Mouse (Mus musculus) embryonic facial prominence, embryonic 14.5 days (tissue): Measurements from ENCODE around the gene Tnrc18. TPM values are rescaled to one million over a fixed set of nuclear protein-coding genes. Genes with fewer than 3 reads are reported as not detected.

Source experiments
- ATAC-seq: fragments of 200-750 bp; cut with Nextera tagmentation; 2 replicates; pipeline ENCODE4 v1.8.0; 2017; ENCODE audit warnings: low read depth, moderate number of reproducible peaks, moderate TSS enrichment
- DNase-seq: peaks from one replicate; pipeline ENCODE4 v3.0.0-alpha.2; 2015; ENCODE audit warnings: low spot score
- H3K27ac ChIP-seq: fragments of 300-500 bp; sonication (generic); replicated peaks from 2 replicates; pipeline ENCODE4 v1.5.1; 2014; ENCODE audit warnings: low read depth, mild to moderate bottlenecking, low read length, moderate library complexity
- H3K27me3 ChIP-seq: fragments of 300-500 bp; sonication (generic); replicated peaks from 2 replicates; pipeline ENCODE4 v1.6.1; 2014; ENCODE audit warnings: low read length; ENCODE audit not compliant: control insufficient read depth, insufficient read depth
- H3K36me3 ChIP-seq: fragments of 300-500 bp; sonication (generic); 2 replicates; pipeline ENCODE4 v1.6.1; 2014; ENCODE audit warnings: low read length, mixed read lengths; ENCODE audit not compliant: control insufficient read depth, insufficient read depth
- H3K4me1 ChIP-seq: fragments of 300-500 bp; sonication (generic); 2 replicates; pipeline ENCODE4 v1.6.1; 2014; ENCODE audit warnings: antibody characterized with exemption, low read length; ENCODE audit not compliant: control insufficient read depth, insufficient read depth
- H3K4me2 ChIP-seq: fragments of 300-500 bp; sonication (generic); 2 replicates; pipeline ENCODE4 v1.6.1; 2014; ENCODE audit warnings: low read depth, mild to moderate bottlenecking, low read length, moderate library complexity, mixed read lengths
- H3K4me3 ChIP-seq: fragments of 300-500 bp; sonication (generic); 2 replicates; pipeline ENCODE4 v1.5.1; 2014; ENCODE audit warnings: low read depth, mild to moderate bottlenecking, low read length
- H3K9ac ChIP-seq: fragments of 300-500 bp; sonication (generic); 2 replicates; pipeline ENCODE4 v1.6.1; 2014; ENCODE audit warnings: low read depth, mild to moderate bottlenecking, low read length, moderate library complexity, mixed read lengths
- H3K9me3 ChIP-seq: fragments of 300-500 bp; sonication (generic); 2 replicates; pipeline ENCODE4 v1.6.1; 2016; ENCODE audit warnings: low read length; ENCODE audit not compliant: control insufficient read depth
- WGBS: fragments of 180-500 bp; shearing (Covaris S2); extraction: QIAGEN DNeasy Blood & Tissue Kit; methylation state at CpG from one replicate; pipeline ENCODE4 v1.1.7; 2014; 5-methylcytosine and 5-hydroxymethylcytosine counted together
- polyA plus RNA-seq: library from polyadenylated mRNA; unstranded; fragments of >200 nt; fragmentation: Nextera tagmentation; extraction: Ambion mirVana; gene quantifications from 2 replicates; pipeline ENCODE4 v1.2.1, GENCODE M21; 2014

Tnrc18 gene
- polyA plus RNA-seq, 1 experiment from 2014 or later, result 32.9 TPM

- no peak overlapping the region for H3K4me2 ChIP-seq
- H3K4me3 ChIP-seq, result no peak overlapping the region
- 62% methylated on average over 10 of the region's 13 CpGs for WGBS
- H3K4me1 ChIP-seq, result no peaks in the 10 kb centered on the region
- DNase-seq (peak; percentile 20), ATAC-seq (peak; percentile 24; the same call in 1 of the 2 replicates)
- H3K9ac ChIP-seq, result no peak overlapping the region
- peaks cover 96% of the 10 kb centered on the region for H3K36me3 ChIP-seq
- 0 out of 2 replicates have a peak overlapping the region, but pooled peaks have one; percentile 39 for H3K27ac ChIP-seq
- H3K27me3 ChIP-seq, result no peaks in the 10 kb centered on the region
- no peaks in the 10 kb centered on the region for H3K9me3 ChIP-seq
These were observed 65.2 kb downstream of the Tnrc18 start for GRCm38 (mm10) chr5:142752241-142752640.

GRCm38 (mm10) chr5:142750173-142750572, 67.3 kb downstream of the Tnrc18 start:
- no peak overlapping the region for H3K9ac ChIP-seq
- 92% methylated on average over 11 of the region's 11 CpGs for WGBS

GRCm38 (mm10) chr5:142747026-142747629, 70.3 kb downstream of the Tnrc18 start:
- no peaks in the 10 kb centered on the region for H3K4me1 ChIP-seq
- no peak overlapping the region for H3K4me2 ChIP-seq
- no peak overlapping the region for H3K4me3 ChIP-seq
- DNase-seq (no peak), ATAC-seq (no peak)
- H3K27ac ChIP-seq, result peak overlapping the region; percentile 6; the same call in 1 of the 2 replicates
- peaks cover 93% of the 10 kb centered on the region for H3K36me3 ChIP-seq
- H3K9ac ChIP-seq, result no peak overlapping the region
- WGBS, result 78% methylated on average over 12 of the region's 12 CpGs
- H3K27me3 ChIP-seq, result no peaks in the 10 kb centered on the region
- no peaks in the 10 kb centered on the region for H3K9me3 ChIP-seq

More at GRCm38 (mm10) chr5:142750173-142750572, 67.3 kb downstream of the Tnrc18 start:
- Histone ChIP-seq H3K27me3 (no peaks in the 10 kb centered on the region), H3K27ac (no peak overlapping the region), H3K9me3 (no peaks in the 10 kb centered on the region), H3K36me3 (peaks cover 92% of the 10 kb centered on the region), H3K4me3 (no peak overlapping the region), H3K4me1 (no peaks in the 10 kb centered on the region), H3K4me2 (no peak overlapping the region)
- DNase-seq (no peak), ATAC-seq (no peak)

DNA sequence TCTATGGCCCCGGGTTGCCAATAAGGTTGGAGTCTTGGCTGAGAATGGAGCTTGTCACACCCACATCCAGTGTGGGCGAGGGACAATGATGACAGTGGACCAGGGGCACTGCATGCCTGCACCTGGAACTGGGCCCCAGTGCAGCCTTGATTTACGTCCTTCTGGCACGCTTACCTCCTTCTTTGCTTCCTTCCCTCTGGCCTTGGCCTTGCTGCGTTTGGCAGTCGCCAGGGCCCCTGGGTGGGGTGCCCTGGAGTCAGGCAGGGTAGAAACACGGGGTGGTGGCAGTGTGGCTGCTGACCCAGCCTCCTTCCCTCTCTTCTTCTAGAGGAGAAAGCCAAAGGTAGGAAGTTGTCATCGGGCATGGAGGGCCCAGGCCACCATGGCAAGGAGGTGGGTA, 77.5 kb downstream of the Tnrc18 start:
- Histone ChIP-seq H3K36me3 (peaks cover 97% of the 10 kb centered on the region), H3K4me2 (no peak overlapping the region), H3K4me1 (no peaks in the 10 kb centered on the region), H3K27ac (no peak overlapping the region), H3K27me3 (no peaks in the 10 kb centered on the region), H3K4me3 (no peak overlapping the region), H3K9me3 (no peaks in the 10 kb centered on the region), H3K9ac (no peak overlapping the region)
- DNase-seq (no peak), ATAC-seq (no peak)
- 86% methylated on average over 8 of the region's 8 CpGs for WGBS

DNA sequence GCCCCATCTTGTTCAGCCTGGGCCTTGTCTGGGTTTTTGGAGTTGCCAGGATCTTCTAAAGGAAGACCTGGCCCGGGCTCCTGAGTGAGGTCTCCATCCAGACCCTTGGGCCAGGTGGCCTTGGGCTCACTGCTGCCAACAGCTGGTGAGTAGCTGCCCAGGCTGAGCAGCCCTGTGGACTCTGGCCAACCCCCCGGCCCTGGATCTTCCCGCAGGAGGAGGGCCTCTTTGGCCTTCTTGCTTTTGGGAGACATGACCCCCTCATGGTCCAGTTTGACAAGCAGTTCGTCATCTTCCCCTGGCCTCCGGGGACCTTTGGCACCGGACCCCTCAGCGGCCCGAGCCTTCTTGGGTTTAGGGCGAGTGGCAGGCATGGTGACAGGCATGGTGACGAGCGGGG, 85.5 kb downstream of the Tnrc18 start:
- H3K9ac ChIP-seq, result no peak overlapping the region
- H3K36me3 ChIP-seq, result peaks cover 99% of the 10 kb centered on the region
- no peak overlapping the region for H3K4me2 ChIP-seq
- no peaks in the 10 kb centered on the region for H3K4me1 ChIP-seq
- WGBS, result 93% methylated on average over 10 of the region's 11 CpGs
- ATAC-seq, result no peak
- no peak for DNase-seq
- no peak overlapping the region for H3K4me3 ChIP-seq
- no peaks in the 10 kb centered on the region for H3K9me3 ChIP-seq
- H3K27ac ChIP-seq, result no peak overlapping the region
- no peaks in the 10 kb centered on the region for H3K27me3 ChIP-seq

DNA sequence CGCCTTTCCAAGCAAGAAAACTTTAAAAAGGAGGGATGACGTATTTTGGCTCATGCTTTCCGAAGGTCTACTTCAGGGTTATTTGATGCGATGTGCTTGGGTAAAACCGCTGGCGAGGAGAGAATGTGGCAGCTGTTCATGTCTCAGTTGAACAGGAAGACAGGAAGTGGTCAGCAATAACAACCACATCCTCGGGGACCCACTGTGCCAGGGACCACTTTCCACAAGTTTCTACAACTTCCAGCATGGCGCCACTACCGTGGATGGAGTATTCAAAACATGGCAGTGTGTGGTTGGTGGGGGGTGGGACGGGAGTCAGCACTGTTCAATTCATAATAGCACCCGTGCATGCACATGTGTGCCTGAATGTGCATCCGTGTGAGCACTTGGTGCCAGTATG, 87.2 kb downstream of the Tnrc18 start:
- Histone ChIP-seq H3K9me3 (no peaks in the 10 kb centered on the region), H3K27ac (no peak overlapping the region), H3K9ac (no peak overlapping the region), H3K36me3 (peaks cover 99% of the 10 kb centered on the region), H3K4me1 (no peaks in the 10 kb centered on the region), H3K4me3 (no peak overlapping the region), H3K27me3 (no peaks in the 10 kb centered on the region), H3K4me2 (no peak overlapping the region)
- ATAC-seq (no peak), DNase-seq (no peak)
- 88% methylated on average over 12 of the region's 12 CpGs for WGBS

- no peaks in the 10 kb centered on the region for H3K27me3 ChIP-seq
- 98% methylated on average over 16 of the region's 16 CpGs for WGBS
- H3K9me3 ChIP-seq, result no peaks in the 10 kb centered on the region
- H3K27ac ChIP-seq, result no peak overlapping the region
- no peak overlapping the region for H3K4me3 ChIP-seq
- no peak overlapping the region for H3K9ac ChIP-seq
- ATAC-seq (no peak), DNase-seq (no peak)
- H3K4me2 ChIP-seq, result no peak overlapping the region
- no peaks in the 10 kb centered on the region; the same call in 1 of the 2 replicates for H3K4me1 ChIP-seq
- peaks cover 86% of the 10 kb centered on the region for H3K36me3 ChIP-seq
These were observed 89.2 kb downstream of the Tnrc18 start for GRCm38 (mm10) chr5:142728301-142728700.

DNA sequence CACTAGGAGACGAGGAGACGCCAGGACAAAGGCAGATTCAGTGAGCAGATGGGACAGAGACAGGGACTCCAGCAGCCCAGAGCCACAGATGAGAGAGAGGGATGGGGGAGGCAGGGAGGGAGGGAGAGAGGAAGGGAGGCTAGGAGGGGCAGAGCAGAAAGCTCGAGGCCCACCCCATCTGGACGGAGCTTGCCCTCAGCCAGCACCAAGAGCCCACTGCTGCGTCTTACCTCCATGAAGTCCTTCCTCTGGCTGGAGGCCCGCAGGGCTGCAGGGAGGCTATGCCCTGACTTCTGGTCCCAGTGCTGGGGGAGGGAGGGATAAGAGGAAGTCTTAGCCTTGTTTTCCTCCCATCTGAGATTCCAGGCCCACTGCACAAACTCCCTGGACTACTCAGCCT, 90.7 kb downstream of the Tnrc18 start:
- Histone ChIP-seq H3K9me3 (no peaks in the 10 kb centered on the region), H3K9ac (no peak overlapping the region), H3K4me2 (no peak overlapping the region), H3K4me3 (no peak overlapping the region), H3K27me3 (no peaks in the 10 kb centered on the region), H3K36me3 (peaks cover 70% of the 10 kb centered on the region), H3K27ac (no peak overlapping the region), H3K4me1 (no peaks in the 10 kb centered on the region; the same call in 1 of the 2 replicates)
- WGBS, result 90% methylated on average over 5 of the region's 6 CpGs
- DNase-seq (no peak), ATAC-seq (no peak)

- no peak overlapping the region for H3K27ac ChIP-seq
- H3K4me1 ChIP-seq, result no peaks in the 10 kb centered on the region; the same call in 1 of the 2 replicates
- WGBS, result 89% methylated on average over 7 of the region's 7 CpGs
- no peak overlapping the region for H3K9ac ChIP-seq
- H3K4me2 ChIP-seq, result no peak overlapping the region
- no peak for ATAC-seq
- H3K9me3 ChIP-seq, result no peaks in the 10 kb centered on the region
- DNase-seq, result no peak
- H3K27me3 ChIP-seq, result no peaks in the 10 kb centered on the region
- peaks cover 45% of the 10 kb centered on the region for H3K36me3 ChIP-seq
- H3K4me3 ChIP-seq, result no peak overlapping the region
These were observed 93.2 kb downstream of the Tnrc18 start for GRCm38 (mm10) chr5:142724265-142724664.
